Mouse (Mus musculus) liver, postnatal 0 days (tissue): ENCODE data around the gene Limd1.

Experiments
- CTCF ChIP-seq: sonication (generic); IDR thresholded peaks from 2 replicates; pipeline ENCODE4 v1.5.1; 2016; ENCODE audit warnings: antibody characterized with exemption, low read depth
- EP300 ChIP-seq: IDR thresholded peaks from 2 replicates; pipeline ENCODE4 v1.6.1; 2016; ENCODE audit warnings: antibody characterized with exemption, low read depth, mild to moderate bottlenecking

DNA sequence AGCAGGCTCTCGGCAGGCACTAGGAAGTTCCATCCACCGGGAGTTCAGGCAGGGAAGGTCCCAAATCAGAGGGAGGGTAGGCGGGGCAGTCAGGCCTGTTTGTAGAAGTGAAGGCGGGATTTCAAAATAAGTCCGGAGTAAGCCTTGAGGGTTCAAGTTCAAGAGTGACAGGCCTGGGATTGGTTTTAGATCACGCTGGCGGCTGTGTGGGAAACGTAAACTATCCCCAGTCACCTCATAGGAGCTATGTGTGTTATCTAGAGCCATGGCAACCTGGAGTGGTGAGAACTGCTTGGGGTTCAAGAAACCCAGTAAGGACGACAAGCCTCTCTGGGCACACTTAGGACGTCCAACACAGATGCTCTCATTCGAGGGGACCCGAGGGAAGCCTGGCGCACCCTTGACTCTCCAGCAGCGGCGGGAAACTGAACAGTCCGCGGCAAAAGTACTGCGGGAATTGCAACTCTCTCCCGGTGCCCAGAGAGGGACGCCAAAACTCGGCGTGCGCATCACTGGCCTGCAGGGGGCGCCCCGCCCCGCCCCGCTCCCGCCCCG is 398 bp upstream of the Limd1 start:
- TF ChIP-seq CTCF (peak; percentile 74), EP300 (no peak)
